In the genomic region with DNA sequence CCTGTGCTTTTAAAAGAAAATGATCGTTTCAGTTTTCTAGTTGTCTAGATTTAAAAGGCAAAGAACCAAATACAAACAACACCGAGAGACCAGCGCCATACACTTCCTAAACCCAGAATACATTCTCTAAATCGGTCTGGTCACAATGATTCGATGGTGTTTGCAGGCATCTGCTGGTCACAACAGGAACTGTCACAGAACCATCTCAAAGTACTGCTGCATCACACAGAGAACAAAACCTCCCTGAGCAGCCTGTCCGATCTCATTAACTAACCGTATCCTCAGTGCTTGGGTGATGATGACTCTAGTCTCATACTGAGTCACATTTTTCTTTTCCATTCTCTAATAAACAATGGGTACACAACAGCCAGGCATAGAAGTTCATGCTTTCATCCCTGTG, we compare ENCODE assay signal across 8 mouse cellular contexts. TPM values are rescaled to one million over a fixed set of nuclear protein-coding genes. Genes with fewer than 3 reads are reported as not detected.
DNase-seq lines count a peak whose midpoint lies in the region; ATAC-seq lines count a peak whose summit lies in the region.

No protein-coding gene starts in this region.

- intact Hi-C loops in gastrocnemius, postnatal 14 days (cut with DNase I; ENCODE audit: low total_unique reads), result no loop called here

- ATAC-seq in megakaryocyte progenitor cell, adult 5-6 weeks (replicated peaks; ENCODE audit: poor library complexity), result peak; percentile 66

- peak; percentile 5 for DNase-seq in gastrocnemius, postnatal 14 days
- DNase-seq in gastrocnemius, postnatal 25 days, result no peak
- DNase-seq in Muller cell, postnatal 12 days (ENCODE audit: inconsistent ontology term), result peak; percentile 88
- peak; percentile 33 for DNase-seq in embryo, embryonic 9.5 days (ENCODE audit: extremely low spot score)
- DNase-seq in kidney, postnatal 14 days, result peak; percentile 20
- DNase-seq in right cerebral cortex, postnatal 4 days, result peak; percentile 32
- DNase-seq in urinary bladder, postnatal 25 days (ENCODE audit: low spot score), result no peak

RNA-seq across cellular contexts. Expression of a gene that starts 59.1 kb away (rescaled TPM):
- 1 to 10 TPM; 1.4 to 1.9 TPM for total RNA-seq in gastrocnemius, postnatal 14 days (2021)
- under 1 TPM; 0.91 to 1.00 TPM for total RNA-seq in gastrocnemius, postnatal 25 days (2021)
- total RNA-seq in megakaryocyte progenitor cell, adult 5-6 weeks (2015), result 37.3 and 45.4 TPM in 2 replicates
- total RNA-seq in megakaryocyte progenitor cell, adult 5-6 weeks (2017), result 29.0 and 36.1 TPM in 2 replicates

Comparison
In these comparisons a context has a peak if more than half of its experiments do, and no peak if none do; other contexts are left out.
1. DNase-seq: peak in gastrocnemius, postnatal 14 days (single experiment), Muller cell, postnatal 12 days (single experiment), embryo, embryonic 9.5 days (single experiment), kidney, postnatal 14 days (single experiment) and right cerebral cortex, postnatal 4 days (single experiment); none in gastrocnemius, postnatal 25 days (single experiment) and urinary bladder, postnatal 25 days (single experiment).
2. RNA of a gene that starts 59.1 kb away (total RNA-seq): 29.0 to 45.4 TPM in megakaryocyte progenitor cell, adult 5-6 weeks; 1.4 to 1.9 TPM in gastrocnemius, postnatal 14 days and 0.91 to 1.00 TPM in gastrocnemius, postnatal 25 days; every median in the first group is over 10 times any median in the second.